Mouse (Mus musculus): ENCODE results near the gene Crybb2. TPM values are rescaled to one million over a fixed set of nuclear protein-coding genes. Genes with fewer than 3 reads are reported as not detected.
A peak's percentile ranks its signal among the peaks of the same experiment; 100 is the strongest.

Crybb2 gene
- polyA plus RNA-seq, 1 experiment from 2014 or later: not detected

DNA sequence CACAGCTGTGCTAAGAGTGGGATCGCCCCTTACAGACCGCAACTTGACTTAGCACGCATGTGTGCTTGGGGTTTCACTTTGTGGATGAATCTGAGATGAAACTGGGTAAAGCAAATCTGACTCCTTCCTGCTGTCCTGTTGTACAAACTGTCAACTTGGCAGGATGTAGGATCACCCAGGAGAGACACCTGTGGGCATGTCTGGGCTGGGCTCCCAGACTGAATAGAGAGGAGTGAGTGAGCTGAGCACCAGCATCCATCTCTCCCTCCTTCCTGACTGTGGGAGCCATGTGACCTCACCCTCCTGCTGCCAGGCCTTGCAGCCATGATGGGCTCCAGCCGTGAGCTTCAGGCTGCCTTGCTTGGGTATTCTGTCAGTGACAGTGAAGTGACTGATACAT lies 35.6 kb upstream of the Crybb2 start:
- no peak overlapping the region for H3K4me3 ChIP-seq
- H3K27ac ChIP-seq: no peak overlapping the region
- H3K9me3 ChIP-seq (replicated peaks): no peaks in the 10 kb centered on the region
- 87% methylated on average over 4 of the region's 4 CpGs for WGBS
- no peak for DNase-seq (ENCODE audit: low spot score)
- no peaks in the 10 kb centered on the region for H3K36me3 ChIP-seq
- H3K4me1 ChIP-seq: peaks cover 17% of the 10 kb centered on the region; the same call in 1 of the 2 replicates
- H3K27me3 ChIP-seq (ENCODE audit: low read depth, poor library complexity, severe bottlenecking): no peaks in the 10 kb centered on the region

DNA sequence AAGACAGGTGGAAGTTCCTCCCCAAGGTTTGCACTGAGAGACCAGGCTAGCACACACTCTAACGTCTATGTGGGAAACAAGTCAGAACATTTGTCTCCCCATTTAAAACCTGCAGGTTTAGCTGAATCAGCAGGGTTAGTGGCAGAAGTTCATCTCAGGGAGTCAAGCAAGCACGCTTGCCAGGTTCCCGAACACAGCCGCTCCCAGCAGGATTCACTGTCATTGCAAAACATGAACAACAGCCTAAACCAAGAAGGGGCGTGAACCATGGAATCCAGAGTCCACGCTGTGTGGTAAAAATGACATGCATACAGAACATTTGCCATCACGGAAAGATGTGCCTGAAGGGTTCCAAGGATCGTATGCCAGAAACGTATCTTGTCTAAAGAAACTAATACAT lies 35.1 kb upstream of the Crybb2 start:
- WGBS: 90% methylated on average over 9 of the region's 9 CpGs
- Histone ChIP-seq H3K4me1 (peaks cover 17% of the 10 kb centered on the region; the same call in 1 of the 2 replicates), H3K4me3 (no peak overlapping the region), H3K27ac (no peak overlapping the region), H3K9me3 (replicated peaks) (no peaks in the 10 kb centered on the region), H3K27me3 (ENCODE audit: low read depth, poor library complexity, severe bottlenecking) (no peaks in the 10 kb centered on the region), H3K36me3 (no peaks in the 10 kb centered on the region)
- DNase-seq (ENCODE audit: low spot score): no peak

DNA sequence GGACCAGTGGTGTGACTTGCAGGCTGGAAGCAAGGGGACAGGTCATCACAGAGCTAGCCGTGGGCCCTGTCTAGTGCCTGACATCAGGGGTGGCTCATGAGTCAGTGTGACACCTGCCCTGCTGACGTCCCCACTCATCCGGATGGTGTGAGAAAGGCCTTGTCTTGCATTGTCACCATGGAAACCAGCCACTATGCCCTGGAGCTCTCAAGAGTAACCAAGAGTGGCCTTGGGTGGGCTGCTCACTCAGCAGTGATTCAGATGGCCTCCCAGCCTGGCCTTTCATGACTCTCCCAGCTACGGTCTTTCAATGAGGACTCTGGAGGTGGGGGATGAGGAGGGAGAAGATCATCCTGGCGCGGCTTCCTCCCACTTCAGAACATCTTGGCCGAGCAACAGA lies 32.5 kb upstream of the Crybb2 start:
- no peak overlapping the region for H3K27ac ChIP-seq
- H3K4me3 ChIP-seq: no peak overlapping the region
- no peaks in the 10 kb centered on the region for H3K36me3 ChIP-seq
- DNase-seq (ENCODE audit: low spot score): no peak
- no peaks in the 10 kb centered on the region for H3K9me3 ChIP-seq (replicated peaks)
- 80% methylated on average over 7 of the region's 7 CpGs for WGBS
- peaks cover 17% of the 10 kb centered on the region; the same call in 1 of the 2 replicates for H3K4me1 ChIP-seq
- H3K27me3 ChIP-seq (ENCODE audit: low read depth, poor library complexity, severe bottlenecking): no peaks in the 10 kb centered on the region

DNA sequence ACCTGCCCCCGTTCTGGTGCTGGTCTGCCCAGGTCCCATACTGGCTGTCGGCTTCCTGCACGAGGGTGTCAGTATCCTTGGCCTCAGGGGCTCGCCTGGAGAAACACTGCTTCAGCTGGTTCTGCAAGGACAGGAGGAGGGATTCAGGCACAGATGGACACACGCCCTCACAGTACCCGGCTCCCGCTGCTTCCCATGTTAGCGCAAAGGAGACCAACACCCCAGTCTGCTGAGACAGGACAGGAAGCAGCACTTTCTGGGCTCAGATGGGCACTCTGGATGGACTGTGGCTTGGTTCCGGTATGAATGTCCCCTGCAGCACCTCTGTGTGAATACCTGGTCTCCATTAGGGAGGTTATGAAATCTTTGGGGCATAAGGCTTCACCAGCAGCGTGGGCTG lies 31.5 kb upstream of the Crybb2 start:
- H3K27ac ChIP-seq: no peak overlapping the region
- peaks cover 8% of the 10 kb centered on the region; the same call in 1 of the 2 replicates for H3K4me1 ChIP-seq
- DNase-seq (ENCODE audit: low spot score): no peak
- 82% methylated on average over 10 of the region's 10 CpGs for WGBS
- H3K4me3 ChIP-seq: no peak overlapping the region
- H3K9me3 ChIP-seq (replicated peaks): no peaks in the 10 kb centered on the region
- H3K27me3 ChIP-seq (ENCODE audit: low read depth, poor library complexity, severe bottlenecking): no peaks in the 10 kb centered on the region
- no peaks in the 10 kb centered on the region for H3K36me3 ChIP-seq

DNA sequence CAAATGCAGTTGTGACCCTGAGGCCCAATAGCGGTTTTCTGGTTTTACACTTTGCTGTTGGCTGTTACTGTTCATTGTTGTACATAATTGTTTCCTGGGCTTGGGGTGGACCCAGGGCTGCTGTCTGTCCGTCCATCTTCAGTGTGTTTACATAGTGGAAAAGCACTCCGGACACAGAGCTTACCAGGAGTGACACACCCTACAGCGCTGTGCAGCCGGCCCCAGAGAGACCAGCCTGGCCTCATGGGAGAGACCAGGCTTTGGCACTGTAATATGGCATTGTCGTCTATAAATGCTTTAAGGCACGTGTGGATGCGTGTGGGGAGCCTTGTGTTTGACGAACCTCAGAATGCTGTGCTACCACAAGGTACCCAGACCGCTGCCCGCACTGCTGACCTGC lies 30.5 kb upstream of the Crybb2 start:
- Histone ChIP-seq H3K36me3 (no peaks in the 10 kb centered on the region), H3K9me3 (replicated peaks) (no peaks in the 10 kb centered on the region), H3K27ac (no peak overlapping the region), H3K4me1 (peaks cover 8% of the 10 kb centered on the region; the same call in 1 of the 2 replicates), H3K4me3 (no peak overlapping the region), H3K27me3 (ENCODE audit: low read depth, poor library complexity, severe bottlenecking) (no peaks in the 10 kb centered on the region)
- WGBS: 88% methylated on average over 11 of the region's 11 CpGs
- DNase-seq (ENCODE audit: low spot score): no peak

DNA sequence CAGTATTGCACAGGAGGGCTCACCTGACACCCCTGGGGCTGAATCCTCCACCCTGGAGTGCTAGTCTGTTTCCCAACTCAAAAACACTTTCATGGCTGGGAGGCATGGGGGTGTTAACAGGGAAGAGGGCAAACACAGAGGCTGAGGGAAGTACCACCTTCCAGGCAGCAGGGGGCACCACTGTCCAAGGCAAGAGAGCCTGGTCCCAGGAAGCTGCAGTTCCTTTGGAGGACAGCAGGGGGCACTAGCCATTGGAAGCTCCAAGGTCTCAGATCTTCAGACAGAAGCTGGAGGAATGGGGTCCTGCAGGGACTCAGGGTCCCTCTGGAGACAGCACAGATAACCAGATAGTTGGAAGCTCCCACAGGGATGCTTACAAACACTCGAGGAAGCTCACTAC lies 29.6 kb upstream of the Crybb2 start:
- H3K9me3 ChIP-seq (replicated peaks): no peaks in the 10 kb centered on the region
- no peak overlapping the region for H3K27ac ChIP-seq
- H3K36me3 ChIP-seq: no peaks in the 10 kb centered on the region
- peak; percentile 95 for DNase-seq (ENCODE audit: low spot score)
- 15% methylated on average over 1 of the region's 1 CpGs for WGBS
- H3K27me3 ChIP-seq (ENCODE audit: low read depth, poor library complexity, severe bottlenecking): no peaks in the 10 kb centered on the region
- H3K4me1 ChIP-seq: peaks cover 8% of the 10 kb centered on the region; the same call in 1 of the 2 replicates
- no peak overlapping the region for H3K4me3 ChIP-seq

DNA sequence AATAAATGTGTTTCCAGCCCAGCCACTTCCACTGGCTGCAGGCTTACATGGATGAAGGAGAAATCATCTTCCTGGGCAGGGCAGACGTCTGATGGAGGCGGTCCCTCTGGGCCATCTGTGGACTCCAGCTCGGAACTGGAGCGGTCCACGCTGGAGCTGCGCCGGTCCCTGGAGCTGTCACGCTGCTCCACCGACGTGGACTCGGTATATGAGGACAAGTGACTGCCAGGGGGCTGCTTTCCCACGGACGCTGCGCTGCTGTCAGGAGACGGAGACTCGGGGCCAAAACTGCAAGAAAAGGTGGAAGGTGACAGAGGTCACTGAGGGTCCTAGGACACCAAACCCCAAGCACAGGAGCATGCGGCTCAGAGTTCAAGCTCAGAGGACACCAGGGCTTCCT lies 27.6 kb upstream of the Crybb2 start:
- WGBS: 89% methylated on average over 17 of the region's 17 CpGs
- Histone ChIP-seq H3K27ac (no peak overlapping the region), H3K4me1 (peaks cover 8% of the 10 kb centered on the region; the same call in 1 of the 2 replicates), H3K9me3 (replicated peaks) (no peaks in the 10 kb centered on the region), H3K27me3 (ENCODE audit: low read depth, poor library complexity, severe bottlenecking) (no peaks in the 10 kb centered on the region), H3K4me3 (no peak overlapping the region), H3K36me3 (no peaks in the 10 kb centered on the region)
- DNase-seq (ENCODE audit: low spot score): no peak

DNA sequence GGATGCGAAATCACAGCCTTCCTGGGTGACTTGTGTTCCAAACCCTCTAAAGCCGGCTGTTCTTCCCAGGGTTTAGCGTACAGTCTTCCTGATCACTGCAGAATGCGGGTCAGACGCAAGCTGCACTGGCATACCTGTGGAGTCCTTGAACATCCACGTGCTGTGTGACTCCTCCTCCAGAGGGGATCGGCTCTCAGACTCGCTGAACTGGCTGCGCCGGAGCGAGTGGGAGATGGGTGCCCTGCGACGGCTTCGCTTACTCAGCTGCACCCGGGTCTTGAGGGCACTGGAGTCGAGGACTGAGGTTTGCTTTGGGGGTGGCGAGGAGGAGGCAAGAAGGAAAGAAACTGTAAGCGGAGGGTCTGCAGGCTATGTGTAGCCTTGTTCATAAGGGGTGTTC lies 25.5 kb upstream of the Crybb2 start:
- Histone ChIP-seq H3K4me3 (no peak overlapping the region), H3K36me3 (no peaks in the 10 kb centered on the region), H3K4me1 (no peaks in the 10 kb centered on the region), H3K9me3 (replicated peaks) (no peaks in the 10 kb centered on the region), H3K27ac (no peak overlapping the region), H3K27me3 (ENCODE audit: low read depth, poor library complexity, severe bottlenecking) (no peaks in the 10 kb centered on the region)
- WGBS: 91% methylated on average over 18 of the region's 18 CpGs
- DNase-seq (ENCODE audit: low spot score): no peak

DNA sequence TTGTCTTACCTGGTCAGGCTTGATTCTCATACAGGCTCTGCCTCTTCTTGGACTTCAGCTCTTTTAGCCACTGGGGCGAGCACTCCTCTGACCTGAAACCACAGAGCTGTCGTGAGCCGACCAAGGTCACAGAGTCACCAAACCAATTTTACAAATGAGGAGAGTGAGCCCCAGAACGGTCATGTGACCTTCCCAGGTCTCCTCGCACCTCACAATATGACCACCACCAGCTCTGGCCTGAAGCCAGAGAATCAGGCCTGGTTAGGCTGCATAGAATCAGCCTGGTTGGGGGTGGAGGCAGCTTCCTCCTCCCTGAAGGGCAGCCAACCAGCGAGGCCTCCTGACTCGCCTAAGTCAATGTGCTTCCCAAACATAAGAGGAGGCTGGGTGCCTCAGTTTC lies 22.5 kb upstream of the Crybb2 start:
- WGBS: 79% methylated on average over 7 of the region's 7 CpGs
- H3K9me3 ChIP-seq (replicated peaks): no peaks in the 10 kb centered on the region
- no peaks in the 10 kb centered on the region for H3K36me3 ChIP-seq
- 0 out of 2 replicates have a peak, but pooled peaks cover 4% of the 10 kb centered on the region for H3K4me1 ChIP-seq
- H3K27ac ChIP-seq: no peak overlapping the region
- no peaks in the 10 kb centered on the region for H3K27me3 ChIP-seq (ENCODE audit: low read depth, poor library complexity, severe bottlenecking)
- no peak overlapping the region for H3K4me3 ChIP-seq
- DNase-seq (ENCODE audit: low spot score): no peak

DNA sequence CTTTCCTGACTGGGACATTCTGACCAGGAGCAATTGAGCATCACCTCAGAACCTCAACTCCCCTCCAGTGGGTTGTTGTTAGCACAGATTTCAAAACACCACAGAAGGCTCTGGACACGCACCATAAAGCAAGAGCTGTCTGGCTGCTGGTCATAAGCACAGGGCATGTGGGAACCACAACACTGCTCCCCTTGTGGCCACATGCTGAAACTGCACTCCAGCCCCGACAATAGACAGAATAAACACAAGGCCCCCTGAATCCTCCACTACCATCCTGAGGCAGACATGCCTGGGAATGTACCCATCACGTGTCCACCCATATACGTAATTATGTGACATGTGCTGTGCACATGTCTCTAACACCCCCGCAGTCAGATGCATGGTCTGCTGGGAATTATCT lies 21.2 kb upstream of the Crybb2 start:
- no peaks in the 10 kb centered on the region for H3K27me3 ChIP-seq (ENCODE audit: low read depth, poor library complexity, severe bottlenecking)
- H3K27ac ChIP-seq: no peak overlapping the region
- 0 out of 2 replicates have a peak, but pooled peaks cover 4% of the 10 kb centered on the region for H3K4me1 ChIP-seq
- no peak overlapping the region for H3K4me3 ChIP-seq
- DNase-seq (ENCODE audit: low spot score): peak; percentile 65
- no peaks in the 10 kb centered on the region for H3K36me3 ChIP-seq
- WGBS: 69% methylated on average over 5 of the region's 5 CpGs
- H3K9me3 ChIP-seq (replicated peaks): no peaks in the 10 kb centered on the region

DNA sequence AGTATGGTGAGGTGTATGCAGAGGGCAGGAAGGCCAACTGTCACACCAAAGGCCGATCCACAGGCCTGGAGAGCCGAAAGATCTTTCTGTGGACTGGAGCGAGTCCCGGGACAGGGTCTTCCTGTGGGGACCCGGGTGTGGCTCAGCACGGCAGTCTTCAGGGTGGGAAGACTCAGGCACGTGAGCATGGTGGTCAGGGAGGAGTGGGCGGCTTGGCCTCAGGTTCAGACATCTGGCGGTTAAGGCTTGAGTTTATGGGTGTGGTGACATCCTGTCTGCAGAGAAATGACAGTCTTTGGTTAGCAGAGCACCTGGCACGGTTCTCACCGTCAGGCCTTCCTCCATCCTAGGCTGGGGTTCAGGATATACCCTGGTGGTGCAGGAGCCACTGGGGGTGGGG lies 20.8 kb upstream of the Crybb2 start:
- 88% methylated on average over 11 of the region's 11 CpGs for WGBS
- no peak overlapping the region for H3K27ac ChIP-seq
- DNase-seq (ENCODE audit: low spot score): no peak
- no peaks in the 10 kb centered on the region for H3K27me3 ChIP-seq (ENCODE audit: low read depth, poor library complexity, severe bottlenecking)
- H3K4me3 ChIP-seq: no peak overlapping the region
- no peaks in the 10 kb centered on the region for H3K9me3 ChIP-seq (replicated peaks)
- H3K4me1 ChIP-seq: 0 out of 2 replicates have a peak, but pooled peaks cover 4% of the 10 kb centered on the region
- no peaks in the 10 kb centered on the region for H3K36me3 ChIP-seq

DNA sequence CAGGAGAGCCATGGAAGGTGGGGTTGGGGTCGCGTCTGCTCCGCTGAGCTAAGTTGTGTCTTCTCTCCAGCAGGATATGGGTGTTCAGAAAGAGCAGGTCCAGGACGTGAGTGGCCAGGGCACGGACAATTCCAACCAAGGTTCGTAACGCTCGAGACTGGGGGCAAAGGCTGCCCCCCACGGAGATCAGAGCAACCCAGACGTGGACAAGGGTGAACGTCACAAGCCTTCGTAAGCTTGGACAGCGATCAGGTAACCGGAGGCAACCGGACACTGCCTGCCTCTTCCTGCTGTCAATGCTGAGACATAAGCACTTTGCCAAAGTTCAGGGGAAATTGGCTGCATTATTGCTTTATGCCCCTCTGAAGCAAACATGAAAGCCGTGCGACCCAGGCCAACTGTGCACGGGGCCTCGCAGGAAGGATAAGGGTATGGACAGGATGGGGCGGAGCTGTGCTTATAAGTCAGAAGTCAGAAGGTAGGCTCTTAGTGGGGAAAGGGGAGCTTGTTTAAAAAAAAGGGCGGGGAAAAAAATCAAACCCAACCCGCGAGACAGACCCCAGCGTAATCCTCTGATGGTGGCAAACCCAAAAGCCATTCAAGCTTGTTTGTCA lies 20.3 kb upstream of the Crybb2 start:
- DNase-seq (ENCODE audit: low spot score): no peak
- 88% methylated on average over 24 of the region's 24 CpGs for WGBS
- Histone ChIP-seq H3K4me1 (0 out of 2 replicates have a peak, but pooled peaks cover 4% of the 10 kb centered on the region), H3K4me3 (no peak overlapping the region), H3K27me3 (ENCODE audit: low read depth, poor library complexity, severe bottlenecking) (no peaks in the 10 kb centered on the region), H3K27ac (no peak overlapping the region), H3K36me3 (no peaks in the 10 kb centered on the region), H3K9me3 (replicated peaks) (no peaks in the 10 kb centered on the region)

DNA sequence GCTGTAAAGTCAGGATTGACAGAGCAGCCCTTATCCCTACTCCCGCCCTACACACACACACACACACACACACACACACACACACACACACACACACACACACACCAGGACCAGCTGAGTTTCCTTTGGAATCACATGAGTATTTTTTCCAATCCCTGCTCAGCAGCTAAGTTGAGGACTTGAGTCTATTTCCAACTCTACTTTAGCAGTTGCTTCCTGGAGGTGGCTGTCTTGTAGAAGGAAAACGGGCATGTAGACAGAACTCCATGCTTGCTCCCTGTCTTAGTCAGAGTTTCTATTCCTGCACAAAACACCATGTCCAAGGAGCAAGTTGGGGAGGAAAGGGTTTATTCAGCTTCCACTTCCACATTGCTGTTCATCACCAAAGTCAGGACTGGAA lies 17.5 kb upstream of the Crybb2 start:
- no peak for DNase-seq (ENCODE audit: low spot score)
- Histone ChIP-seq H3K9me3 (replicated peaks) (no peaks in the 10 kb centered on the region), H3K36me3 (no peaks in the 10 kb centered on the region), H3K4me1 (peaks cover 10% of the 10 kb centered on the region; the same call in 1 of the 2 replicates), H3K27ac (no peak overlapping the region), H3K4me3 (no peak overlapping the region), H3K27me3 (ENCODE audit: low read depth, poor library complexity, severe bottlenecking) (no peaks in the 10 kb centered on the region)
- WGBS: 85% methylated on average over 2 of the region's 2 CpGs

DNA sequence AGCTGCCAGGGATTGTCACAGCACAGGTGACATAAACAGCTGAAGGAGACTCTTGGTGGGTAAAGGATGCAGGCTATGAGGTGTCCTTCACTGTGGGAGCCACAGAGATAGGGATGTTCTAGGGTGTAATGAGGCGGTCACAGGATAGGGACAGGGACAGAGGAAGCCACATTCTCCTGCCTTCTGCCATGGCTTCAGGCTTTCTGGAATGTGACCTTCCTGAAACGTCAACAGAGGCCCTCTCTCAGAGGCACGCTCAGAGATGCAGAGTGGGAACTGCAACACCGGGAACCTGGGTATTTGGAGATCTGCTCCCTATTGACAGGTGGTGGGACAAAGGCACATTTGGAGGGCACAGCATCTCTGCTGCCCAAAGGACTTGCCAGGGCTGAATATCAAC lies 17.1 kb upstream of the Crybb2 start:
- DNase-seq (ENCODE audit: low spot score): no peak
- Histone ChIP-seq H3K27ac (no peak overlapping the region), H3K27me3 (ENCODE audit: low read depth, poor library complexity, severe bottlenecking) (no peaks in the 10 kb centered on the region), H3K4me3 (no peak overlapping the region), H3K4me1 (peaks cover 10% of the 10 kb centered on the region; the same call in 1 of the 2 replicates), H3K9me3 (replicated peaks) (no peaks in the 10 kb centered on the region), H3K36me3 (no peaks in the 10 kb centered on the region)
- 62% methylated on average over 4 of the region's 4 CpGs for WGBS
